Mouse (Mus musculus): ENCODE results near the gene Fryl. TPM values are rescaled to one million over a fixed set of nuclear protein-coding genes. Genes with fewer than 3 reads are reported as not detected.

The Fryl gene
- polyA plus RNA-seq, 1 experiment from 2014 or later, result 20.8 TPM

DNA sequence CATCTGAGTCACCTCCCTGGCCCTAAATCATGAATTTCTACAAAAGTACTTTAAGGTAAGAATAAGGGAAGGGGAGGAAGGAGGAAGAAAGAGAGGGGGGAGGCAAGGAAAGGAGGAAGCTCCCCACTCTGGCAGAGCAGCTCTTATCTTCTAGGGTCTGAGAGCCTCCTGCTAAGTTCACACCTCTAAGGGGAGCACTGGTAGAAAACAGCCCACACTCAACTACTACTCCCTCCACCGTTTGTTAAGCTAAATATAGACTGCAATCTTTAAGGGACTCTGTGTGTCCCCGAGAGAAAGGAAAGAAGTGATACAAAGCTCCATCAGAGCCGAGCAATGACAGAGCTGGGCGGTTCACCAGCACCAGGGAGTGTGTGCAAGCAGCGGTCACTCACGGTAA is 24.6 kb downstream of the Fryl start:
- DNase-seq (ENCODE audit: low spot score), result no peak
- Histone ChIP-seq H3K4me1 (replicated peaks; ENCODE audit: control insufficient read depth, insufficient read depth) (peaks cover 5% of the 10 kb centered on the region), H3K4me3 (ENCODE audit: low read depth, low read length) (no peak overlapping the region), H3K9me3 (ENCODE audit: control insufficient read depth, low read length) (no peaks in the 10 kb centered on the region), H3K27ac (replicated peaks) (no peak overlapping the region), H3K36me3 (ENCODE audit: control insufficient read depth, insufficient read depth, low read length) (no peaks in the 10 kb centered on the region), H3K27me3 (ENCODE audit: control insufficient read depth, insufficient read depth, low read length) (no peaks in the 10 kb centered on the region), H3K9ac (ENCODE audit: low read length) (no peak overlapping the region), H3K4me2 (replicated peaks; ENCODE audit: low read depth) (no peak overlapping the region)
- TF ChIP-seq EP300 (optimal IDR thresholded peaks at IDR 0.05), result no peak
- TF ChIP-seq CTCF (IDR thresholded peaks at IDR 0.05; ENCODE audit: low read depth), result no peak
- 40% methylated on average over 6 of the region's 6 CpGs for WGBS
- ATAC-seq (ENCODE audit: low FRiP score, low TSS enrichment), result no peak

GRCm38 (mm10) chr5:73230171-73230570 is 26.2 kb downstream of the Fryl start:
- H3K4me1 ChIP-seq (replicated peaks; ENCODE audit: control insufficient read depth, insufficient read depth), result peaks cover 5% of the 10 kb centered on the region
- no peak for TF ChIP-seq EP300 (optimal IDR thresholded peaks at IDR 0.05)
- TF ChIP-seq CTCF (IDR thresholded peaks at IDR 0.05; ENCODE audit: low read depth), result no peak
- H3K36me3 ChIP-seq (ENCODE audit: control insufficient read depth, insufficient read depth, low read length), result no peaks in the 10 kb centered on the region
- no peak overlapping the region for H3K9ac ChIP-seq (ENCODE audit: low read length)
- H3K9me3 ChIP-seq (ENCODE audit: control insufficient read depth, low read length), result no peaks in the 10 kb centered on the region
- DNase-seq (ENCODE audit: low spot score), result no peak
- no peak overlapping the region for H3K27ac ChIP-seq (replicated peaks)
- WGBS, result 53% methylated on average over 4 of the region's 4 CpGs
- H3K27me3 ChIP-seq (ENCODE audit: control insufficient read depth, insufficient read depth, low read length), result no peaks in the 10 kb centered on the region
- no peak overlapping the region for H3K4me2 ChIP-seq (replicated peaks; ENCODE audit: low read depth)
- ATAC-seq (ENCODE audit: low FRiP score, low TSS enrichment), result no peak
- H3K4me3 ChIP-seq (ENCODE audit: low read depth, low read length), result no peak overlapping the region

DNA sequence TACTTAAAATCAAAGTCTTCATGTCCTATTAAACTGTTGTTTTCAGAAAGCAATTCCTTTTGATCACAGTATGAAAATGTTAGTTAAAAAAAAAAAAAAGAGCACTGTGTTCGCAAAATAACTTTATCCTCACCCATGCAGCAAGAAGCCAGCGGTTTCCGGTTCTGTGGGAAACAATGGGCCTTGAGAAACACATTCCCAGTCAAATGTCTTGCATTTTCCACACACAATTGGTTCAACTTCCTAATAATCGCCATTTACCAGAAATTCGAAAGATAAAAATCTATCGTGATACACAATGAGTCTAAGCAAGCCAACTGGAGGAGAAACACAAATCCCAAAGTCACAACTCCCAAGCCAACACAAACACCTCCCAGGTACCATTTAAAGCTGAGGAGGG is 27.0 kb downstream of the Fryl start:
- Histone ChIP-seq H3K4me2 (replicated peaks; ENCODE audit: low read depth) (no peak overlapping the region), H3K4me1 (replicated peaks; ENCODE audit: control insufficient read depth, insufficient read depth) (peaks cover 5% of the 10 kb centered on the region), H3K9me3 (ENCODE audit: control insufficient read depth, low read length) (no peaks in the 10 kb centered on the region), H3K27me3 (ENCODE audit: control insufficient read depth, insufficient read depth, low read length) (no peaks in the 10 kb centered on the region), H3K27ac (replicated peaks) (no peak overlapping the region), H3K36me3 (ENCODE audit: control insufficient read depth, insufficient read depth, low read length) (no peaks in the 10 kb centered on the region), H3K4me3 (ENCODE audit: low read depth, low read length) (no peak overlapping the region), H3K9ac (ENCODE audit: low read length) (no peak overlapping the region)
- ATAC-seq (ENCODE audit: low FRiP score, low TSS enrichment) (no peak), DNase-seq (ENCODE audit: low spot score) (no peak)
- WGBS, result 75% methylated on average over 6 of the region's 6 CpGs
- no peak for TF ChIP-seq CTCF (IDR thresholded peaks at IDR 0.05; ENCODE audit: low read depth)
- no peak for TF ChIP-seq EP300 (optimal IDR thresholded peaks at IDR 0.05)

DNA sequence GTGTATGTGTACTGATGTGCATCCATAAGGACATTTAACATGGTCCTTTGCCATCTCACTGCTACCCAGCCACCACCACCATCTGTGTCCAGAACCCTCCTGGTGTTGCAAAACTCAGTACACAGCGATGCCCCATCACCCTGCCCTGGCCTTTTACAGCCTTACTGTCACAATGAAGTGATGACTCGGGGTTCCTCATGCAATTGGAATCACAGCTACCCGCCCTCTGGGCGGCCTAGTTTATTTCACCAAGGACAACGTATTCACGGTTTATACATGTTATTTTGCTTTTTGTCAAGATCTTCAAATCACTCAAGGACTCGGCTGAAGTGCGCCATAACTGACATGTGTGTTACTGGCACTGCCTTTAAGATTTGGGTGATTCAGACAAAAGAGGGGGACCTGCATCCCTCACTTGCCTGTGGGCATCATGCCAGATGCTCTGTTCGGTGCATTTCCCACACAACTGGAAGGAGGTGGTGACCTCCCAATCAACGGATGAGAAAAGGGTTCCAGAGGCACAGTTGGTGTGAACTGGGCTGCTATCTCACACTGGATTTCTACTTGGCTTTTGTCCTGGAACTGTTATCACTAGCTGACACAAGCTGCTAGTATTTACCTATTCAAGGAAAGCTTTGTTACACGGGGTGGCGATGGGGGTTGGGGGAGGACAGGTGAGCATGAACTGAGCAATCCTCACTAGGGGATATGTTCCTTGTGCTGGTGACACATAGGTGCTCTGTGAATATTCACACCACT is 27.9 kb downstream of the Fryl start:
- 63% methylated on average over 12 of the region's 12 CpGs for WGBS
- TF ChIP-seq EP300 (optimal IDR thresholded peaks at IDR 0.05), result no peak
- TF ChIP-seq CTCF (IDR thresholded peaks at IDR 0.05; ENCODE audit: low read depth), result no peak
- Histone ChIP-seq H3K27me3 (ENCODE audit: control insufficient read depth, insufficient read depth, low read length) (no peaks in the 10 kb centered on the region), H3K9ac (ENCODE audit: low read length) (no peak overlapping the region), H3K9me3 (ENCODE audit: control insufficient read depth, low read length) (no peaks in the 10 kb centered on the region), H3K4me1 (replicated peaks; ENCODE audit: control insufficient read depth, insufficient read depth) (no peaks in the 10 kb centered on the region; the same call in none of the 2 replicates), H3K27ac (replicated peaks) (no peak overlapping the region), H3K4me3 (ENCODE audit: low read depth, low read length) (no peak overlapping the region), H3K36me3 (ENCODE audit: control insufficient read depth, insufficient read depth, low read length) (no peaks in the 10 kb centered on the region), H3K4me2 (replicated peaks; ENCODE audit: low read depth) (no peak overlapping the region)
- peak; percentile 51 for ATAC-seq (ENCODE audit: low FRiP score, low TSS enrichment)
- peak; percentile 42 for DNase-seq (ENCODE audit: low spot score)

- ATAC-seq (ENCODE audit: low FRiP score, low TSS enrichment), result no peak
- no peaks in the 10 kb centered on the region for H3K27me3 ChIP-seq (ENCODE audit: control insufficient read depth, insufficient read depth, low read length)
- 76% methylated on average over 11 of the region's 11 CpGs for WGBS
- no peak for DNase-seq (ENCODE audit: low spot score)
- H3K9ac ChIP-seq (ENCODE audit: low read length), result no peak overlapping the region
- H3K36me3 ChIP-seq (ENCODE audit: control insufficient read depth, insufficient read depth, low read length), result no peaks in the 10 kb centered on the region
- H3K27ac ChIP-seq (replicated peaks), result no peak overlapping the region
- H3K9me3 ChIP-seq (ENCODE audit: control insufficient read depth, low read length), result no peaks in the 10 kb centered on the region
- H3K4me1 ChIP-seq (replicated peaks; ENCODE audit: control insufficient read depth, insufficient read depth), result no peaks in the 10 kb centered on the region; the same call in 1 of the 2 replicates
- no peak overlapping the region for H3K4me3 ChIP-seq (ENCODE audit: low read depth, low read length)
- TF ChIP-seq CTCF (IDR thresholded peaks at IDR 0.05; ENCODE audit: low read depth), result no peak
- TF ChIP-seq EP300 (optimal IDR thresholded peaks at IDR 0.05), result no peak
- no peak overlapping the region for H3K4me2 ChIP-seq (replicated peaks; ENCODE audit: low read depth)
These were observed 28.8 kb downstream of the Fryl start for GRCm38 (mm10) chr5:73227518-73228101.

DNA sequence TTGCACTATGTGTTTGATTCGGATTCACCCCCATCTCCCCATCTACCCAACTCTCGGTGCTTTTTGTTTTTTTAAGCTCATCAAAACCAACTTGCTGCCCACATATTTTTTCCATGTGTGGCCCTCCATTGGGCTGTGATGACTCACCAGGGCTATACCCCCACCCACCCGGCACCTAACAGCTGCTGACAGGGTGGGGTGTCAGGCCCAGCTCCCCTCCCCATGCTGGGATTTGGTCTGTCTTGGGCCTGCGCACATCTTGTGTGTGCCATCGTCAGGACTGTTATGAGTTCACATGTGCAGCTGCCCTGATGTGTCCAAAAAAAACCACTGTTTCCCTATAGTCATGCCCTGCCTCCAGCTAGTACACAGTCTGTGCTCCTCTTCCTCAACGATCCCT is 33.4 kb downstream of the Fryl start:
- no peaks in the 10 kb centered on the region for H3K27me3 ChIP-seq (ENCODE audit: control insufficient read depth, insufficient read depth, low read length)
- no peaks in the 10 kb centered on the region for H3K9me3 ChIP-seq (ENCODE audit: control insufficient read depth, low read length)
- no peak overlapping the region for H3K27ac ChIP-seq (replicated peaks)
- no peaks in the 10 kb centered on the region for H3K36me3 ChIP-seq (ENCODE audit: control insufficient read depth, insufficient read depth, low read length)
- DNase-seq (ENCODE audit: low spot score) (no peak), ATAC-seq (ENCODE audit: low FRiP score, low TSS enrichment) (no peak)
- H3K4me1 ChIP-seq (replicated peaks; ENCODE audit: control insufficient read depth, insufficient read depth), result no peaks in the 10 kb centered on the region
- H3K4me2 ChIP-seq (replicated peaks; ENCODE audit: low read depth), result no peak overlapping the region
- H3K9ac ChIP-seq (ENCODE audit: low read length), result no peak overlapping the region
- TF ChIP-seq EP300 (optimal IDR thresholded peaks at IDR 0.05) (no peak), CTCF (IDR thresholded peaks at IDR 0.05; ENCODE audit: low read depth) (no peak)
- no peak overlapping the region for H3K4me3 ChIP-seq (ENCODE audit: low read depth, low read length)
- WGBS, result 65% methylated on average over 6 of the region's 6 CpGs
